Mouse (Mus musculus) heart, embryonic 16.5 days (tissue): ENCODE data around the gene Chchd6. TPM values are rescaled to one million over a fixed set of nuclear protein-coding genes. Genes with fewer than 3 reads are reported as not detected.

ENCODE experiments used
- ATAC-seq: fragments of 200-750 bp; cut with Nextera tagmentation; replicated peaks from 2 replicates; pipeline ENCODE4 v1.8.0; 2017; ENCODE audit warnings: moderate number of reproducible peaks; ENCODE audit not compliant: insufficient read depth, low FRiP score; ENCODE audit errors: extremely low read depth
- H3K27ac ChIP-seq: fragments of 300-500 bp; sonication (generic); 2 replicates; pipeline ENCODE4 v1.5.1; 2014; ENCODE audit warnings: mild to moderate bottlenecking, low read length, control low read depth, moderate library complexity
- H3K27me3 ChIP-seq: fragments of 300-500 bp; sonication (generic); 2 replicates; pipeline ENCODE4 v1.6.1; 2014; ENCODE audit warnings: low read length, mixed read lengths; ENCODE audit not compliant: control insufficient read depth, insufficient read depth
- H3K36me3 ChIP-seq: fragments of 300-500 bp; sonication (generic); 2 replicates; pipeline ENCODE4 v1.6.1; 2014; ENCODE audit not compliant: control insufficient read depth, insufficient read depth
- H3K4me1 ChIP-seq: fragments of 300-500 bp; sonication (generic); 2 replicates; pipeline ENCODE4 v1.6.1; 2014; ENCODE audit warnings: low read length, mixed read lengths; ENCODE audit not compliant: control insufficient read depth, insufficient read depth
- H3K4me2 ChIP-seq: fragments of 300-500 bp; sonication (generic); 2 replicates; pipeline ENCODE4 v1.6.1; 2014; ENCODE audit warnings: low read depth, mild to moderate bottlenecking, control low read depth, low read length
- H3K4me3 ChIP-seq: fragments of 300-500 bp; sonication (generic); 2 replicates; pipeline ENCODE4 v1.5.1; 2014; ENCODE audit warnings: mild to moderate bottlenecking, control low read depth, low read length
- H3K9ac ChIP-seq: fragments of 300-500 bp; sonication (generic); 2 replicates; pipeline ENCODE4 v1.6.1; 2014; ENCODE audit warnings: low read length, control low read depth
- H3K9me3 ChIP-seq: fragments of 300-500 bp; sonication (generic); replicated peaks from 2 replicates; pipeline ENCODE4 v1.6.1; 2016; ENCODE audit warnings: low read length; ENCODE audit not compliant: control insufficient read depth
- WGBS: fragments of 180-500 bp; shearing (Covaris S2); extraction: QIAGEN DNeasy Blood & Tissue Kit; methylation state at CpG from one replicate; pipeline ENCODE4 v1.1.7; 2014; 5-methylcytosine and 5-hydroxymethylcytosine counted together
- polyA plus RNA-seq: library from polyadenylated mRNA; unstranded; fragments of >200 nt; fragmentation: Nextera tagmentation; extraction: Ambion mirVana; gene quantifications from 2 replicates; pipeline ENCODE4 v1.2.1, GENCODE M21; 2015

Chchd6 gene
- polyA plus RNA-seq, 1 experiment from 2014 or later: 58.1 TPM

DNA sequence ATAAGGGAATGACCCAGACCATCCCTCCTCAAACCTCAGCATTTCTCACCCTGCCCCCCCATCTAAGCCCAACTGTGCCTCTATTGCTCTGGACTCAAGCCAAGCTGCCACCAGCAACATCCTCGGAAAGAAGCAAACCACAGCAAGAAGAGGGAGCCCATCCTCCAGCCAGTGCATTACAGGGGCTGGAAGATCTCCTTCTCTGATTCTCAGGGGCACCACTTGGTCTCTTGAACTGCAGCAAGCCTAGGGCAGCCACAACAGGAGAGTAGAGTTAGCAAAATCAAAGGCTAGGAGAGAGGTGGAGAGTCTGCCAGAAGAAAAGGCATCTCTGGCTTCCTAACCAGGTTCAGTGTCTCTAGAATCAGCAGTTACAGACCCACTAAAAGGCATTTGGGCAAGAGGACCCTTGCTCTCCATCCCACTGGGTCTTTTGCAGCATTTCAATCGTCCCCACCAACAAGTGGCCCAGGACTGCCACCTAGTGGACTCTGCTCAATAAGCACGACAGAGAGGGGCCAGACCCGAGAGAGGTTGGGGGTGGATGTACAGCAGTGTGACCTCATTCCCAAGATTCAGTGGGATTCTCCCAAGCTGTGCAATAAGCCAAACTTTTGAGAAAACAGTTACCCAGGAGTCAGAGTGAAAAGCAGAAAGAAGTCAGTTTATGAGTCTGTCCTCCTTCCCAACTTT, 42.3 kb downstream of the Chchd6 start:
- Histone ChIP-seq H3K9ac (no peak overlapping the region), H3K4me2 (no peak overlapping the region), H3K27ac (no peak overlapping the region), H3K4me1 (peaks cover 29% of the 10 kb centered on the region), H3K27me3 (no peaks in the 10 kb centered on the region; the same call in 1 of the 2 replicates), H3K4me3 (no peak overlapping the region), H3K9me3 (no peaks in the 10 kb centered on the region), H3K36me3 (no peaks in the 10 kb centered on the region)
- WGBS: 6% methylated on average over 4 of the region's 4 CpGs
- ATAC-seq: peak; percentile 37; the same call in 1 of the 2 replicates

DNA sequence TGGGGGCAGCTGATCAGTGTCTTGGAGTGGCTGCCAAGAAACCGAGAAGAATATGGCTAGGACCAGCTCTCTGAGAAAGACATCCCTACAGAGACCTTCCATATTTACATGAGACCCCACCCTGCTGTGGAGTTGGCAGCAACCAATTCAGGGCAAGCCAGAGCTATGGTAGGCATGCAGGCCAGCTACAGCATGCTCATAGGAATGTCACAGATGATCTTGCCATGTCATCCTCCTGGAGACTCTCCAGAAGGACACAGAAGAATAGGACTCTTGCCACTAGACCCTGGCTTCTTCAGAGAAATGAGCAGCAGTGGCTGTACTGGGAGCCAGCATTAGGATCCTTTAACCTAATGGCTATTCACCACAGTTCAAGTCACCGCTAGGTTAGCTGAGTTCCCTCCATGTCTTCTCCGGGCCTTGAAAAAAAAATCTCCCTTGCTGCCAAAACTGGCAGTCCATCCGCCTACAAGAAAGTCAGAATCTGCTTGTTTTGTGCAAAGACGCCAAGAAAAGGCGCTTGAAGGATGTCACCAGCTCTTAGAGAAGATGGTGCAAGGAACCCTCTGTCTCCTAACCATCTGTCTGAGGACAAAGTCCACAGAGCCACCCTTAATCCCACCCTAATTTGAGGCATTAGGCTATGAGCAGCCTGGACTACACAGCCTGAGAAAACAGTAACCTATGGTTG, 43.0 kb downstream of the Chchd6 start:
- H3K4me1 ChIP-seq: peaks cover 29% of the 10 kb centered on the region
- H3K27me3 ChIP-seq: no peaks in the 10 kb centered on the region; the same call in 1 of the 2 replicates
- ATAC-seq: no peak
- 80% methylated on average over 6 of the region's 6 CpGs for WGBS
- no peaks in the 10 kb centered on the region for H3K9me3 ChIP-seq
- no peak overlapping the region for H3K9ac ChIP-seq
- no peak overlapping the region for H3K4me3 ChIP-seq
- H3K27ac ChIP-seq: no peak overlapping the region
- H3K36me3 ChIP-seq: no peaks in the 10 kb centered on the region
- no peak overlapping the region for H3K4me2 ChIP-seq

DNA sequence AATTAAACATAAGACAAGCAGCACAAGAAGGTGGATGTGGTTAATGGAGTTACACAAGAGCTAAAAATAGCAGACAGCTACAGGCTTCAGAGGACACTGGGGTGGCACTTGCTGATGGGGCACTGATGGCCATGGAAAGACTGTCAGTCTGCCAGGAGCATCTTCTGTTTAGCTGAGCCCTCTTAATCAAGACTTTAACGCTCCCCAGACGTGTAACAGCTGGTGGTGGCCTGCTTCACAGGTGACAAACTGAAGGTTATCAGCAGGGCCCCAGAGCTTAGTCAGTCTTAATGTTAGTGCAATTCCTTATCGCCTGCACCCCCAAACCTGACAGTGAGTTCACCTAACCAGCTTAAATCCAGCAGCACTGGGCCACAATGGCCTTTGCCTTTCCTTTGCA, 46.3 kb downstream of the Chchd6 start:
- no peak overlapping the region for H3K4me2 ChIP-seq
- no peaks in the 10 kb centered on the region for H3K36me3 ChIP-seq
- 43% methylated on average over 3 of the region's 3 CpGs for WGBS
- H3K4me1 ChIP-seq: peaks cover 8% of the 10 kb centered on the region
- H3K9me3 ChIP-seq: no peaks in the 10 kb centered on the region
- no peak overlapping the region for H3K27ac ChIP-seq
- H3K27me3 ChIP-seq: no peaks in the 10 kb centered on the region; the same call in 1 of the 2 replicates
- no peak overlapping the region for H3K4me3 ChIP-seq
- ATAC-seq: no peak
- no peak overlapping the region for H3K9ac ChIP-seq

DNA sequence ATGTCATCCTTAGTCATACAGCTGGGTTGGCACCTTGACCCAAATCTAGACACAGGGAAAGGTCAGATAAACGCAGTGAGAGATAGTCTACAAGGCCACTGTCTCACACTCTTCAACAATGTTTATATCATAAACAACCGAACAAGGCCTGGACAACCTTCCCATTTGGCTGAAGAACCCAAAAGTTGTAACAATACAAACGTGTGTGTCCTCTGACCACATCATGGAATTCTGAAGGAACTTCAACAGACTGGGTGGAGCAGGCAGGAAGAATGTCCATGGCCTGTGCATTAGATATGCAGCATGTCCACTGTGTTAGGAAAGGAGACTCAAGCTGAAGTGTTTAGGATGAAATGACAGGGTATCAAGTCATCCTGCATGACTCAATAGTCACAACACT, 47.5 kb downstream of the Chchd6 start:
- no peak overlapping the region for H3K27ac ChIP-seq
- 74% methylated on average over 3 of the region's 3 CpGs for WGBS
- H3K4me2 ChIP-seq: no peak overlapping the region
- ATAC-seq: no peak
- H3K4me3 ChIP-seq: no peak overlapping the region
- H3K36me3 ChIP-seq: no peaks in the 10 kb centered on the region
- no peaks in the 10 kb centered on the region; the same call in 1 of the 2 replicates for H3K27me3 ChIP-seq
- no peak overlapping the region for H3K9ac ChIP-seq
- H3K4me1 ChIP-seq: peaks cover 6% of the 10 kb centered on the region
- no peaks in the 10 kb centered on the region for H3K9me3 ChIP-seq

DNA sequence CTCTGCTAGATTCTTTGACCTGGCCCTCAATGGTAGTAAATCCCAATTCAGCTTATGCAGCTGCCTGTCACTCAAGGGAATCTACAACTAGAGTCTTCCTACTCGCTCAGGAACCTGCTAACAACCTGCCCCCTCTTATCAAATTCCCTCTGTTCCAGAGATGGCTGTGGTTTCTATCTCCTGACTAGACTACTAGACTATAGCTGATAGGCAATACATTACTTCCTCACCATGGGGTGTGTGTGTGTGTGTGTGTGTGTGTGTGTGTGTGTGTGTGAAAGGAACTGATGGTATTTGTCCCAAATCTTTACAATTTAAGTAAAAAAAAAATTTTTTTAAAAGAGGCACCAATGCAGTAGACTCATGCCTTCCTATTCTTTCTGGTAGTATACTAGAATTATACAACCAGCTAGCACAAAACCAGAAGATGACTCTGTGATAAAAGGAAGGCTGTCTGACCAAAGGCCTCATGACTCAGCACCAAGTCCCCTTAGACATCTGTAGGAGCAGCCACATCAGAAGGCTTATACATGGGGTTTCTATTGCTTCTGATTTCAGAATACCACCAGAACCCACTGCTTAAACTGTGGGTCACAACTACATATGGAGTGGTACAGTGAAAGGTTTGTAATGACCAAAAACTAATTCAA, 57.2 kb downstream of the Chchd6 start:
- Histone ChIP-seq H3K27ac (no peak overlapping the region), H3K4me3 (no peak overlapping the region), H3K4me2 (no peak overlapping the region), H3K27me3 (no peaks in the 10 kb centered on the region), H3K36me3 (no peaks in the 10 kb centered on the region), H3K9ac (no peak overlapping the region), H3K9me3 (no peaks in the 10 kb centered on the region), H3K4me1 (no peaks in the 10 kb centered on the region)
- ATAC-seq: no peak
- 56% methylated on average over 1 of the region's 1 CpGs for WGBS

DNA sequence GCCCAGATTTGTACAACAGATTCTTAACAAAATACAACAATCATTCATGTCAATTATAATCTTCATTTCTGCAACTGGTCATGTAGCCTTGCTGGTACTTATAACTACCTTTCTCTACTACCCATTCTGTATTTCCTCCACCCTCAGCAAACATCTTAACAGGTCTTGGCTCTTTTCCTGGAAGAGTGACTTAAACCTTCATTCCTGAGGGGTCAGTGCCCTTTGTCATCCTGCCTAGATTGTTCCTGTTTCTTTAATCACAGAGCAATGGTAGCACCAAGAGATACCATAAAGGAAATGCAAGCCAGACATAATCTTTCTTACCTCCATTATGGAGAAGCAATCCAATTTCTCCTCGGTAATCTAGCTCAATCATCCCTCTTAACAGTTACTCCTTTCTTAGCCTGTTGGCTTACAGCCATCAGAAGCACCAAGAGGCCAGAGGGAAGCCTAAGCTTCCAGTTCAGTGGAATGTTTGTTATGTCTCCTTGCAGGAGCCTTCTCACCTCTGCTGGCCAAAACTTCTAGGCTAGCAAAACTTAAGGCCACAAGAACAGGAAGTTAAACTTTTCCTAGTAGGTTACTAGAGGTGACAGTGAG, 59.7 kb downstream of the Chchd6 start:
- H3K4me1 ChIP-seq: no peaks in the 10 kb centered on the region
- no peak overlapping the region for H3K4me3 ChIP-seq
- WGBS: 25% methylated on average over 1 of the region's 1 CpGs
- H3K9me3 ChIP-seq: no peaks in the 10 kb centered on the region
- H3K4me2 ChIP-seq: no peak overlapping the region
- no peaks in the 10 kb centered on the region for H3K27me3 ChIP-seq
- no peak overlapping the region for H3K27ac ChIP-seq
- H3K36me3 ChIP-seq: no peaks in the 10 kb centered on the region
- no peak for ATAC-seq
- H3K9ac ChIP-seq: no peak overlapping the region

DNA sequence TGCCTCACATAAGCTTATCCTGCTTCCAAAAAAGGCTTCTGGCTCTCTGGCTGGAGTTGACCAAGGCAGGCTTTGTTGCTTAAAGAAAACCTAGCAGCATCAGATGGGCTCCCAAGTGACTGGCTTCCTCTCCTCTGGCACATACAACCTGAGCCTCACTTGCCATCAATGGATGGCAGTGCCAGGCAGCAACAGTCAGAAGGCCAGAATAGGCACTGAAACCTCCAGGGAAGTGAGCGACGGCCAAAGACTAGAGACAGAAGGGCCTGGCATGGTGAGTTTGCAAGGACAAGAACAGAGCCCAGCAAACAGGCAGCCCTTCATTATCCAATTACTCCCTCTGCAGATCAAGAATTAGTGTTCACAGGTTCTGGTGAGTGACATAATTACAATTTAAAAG, 70.7 kb downstream of the Chchd6 start:
- Histone ChIP-seq H3K36me3 (no peaks in the 10 kb centered on the region), H3K27me3 (no peaks in the 10 kb centered on the region), H3K9me3 (no peaks in the 10 kb centered on the region), H3K27ac (no peak overlapping the region), H3K9ac (no peak overlapping the region), H3K4me1 (no peaks in the 10 kb centered on the region), H3K4me3 (no peak overlapping the region), H3K4me2 (no peak overlapping the region)
- WGBS: 90% methylated on average over 2 of the region's 2 CpGs
- no peak for ATAC-seq

DNA sequence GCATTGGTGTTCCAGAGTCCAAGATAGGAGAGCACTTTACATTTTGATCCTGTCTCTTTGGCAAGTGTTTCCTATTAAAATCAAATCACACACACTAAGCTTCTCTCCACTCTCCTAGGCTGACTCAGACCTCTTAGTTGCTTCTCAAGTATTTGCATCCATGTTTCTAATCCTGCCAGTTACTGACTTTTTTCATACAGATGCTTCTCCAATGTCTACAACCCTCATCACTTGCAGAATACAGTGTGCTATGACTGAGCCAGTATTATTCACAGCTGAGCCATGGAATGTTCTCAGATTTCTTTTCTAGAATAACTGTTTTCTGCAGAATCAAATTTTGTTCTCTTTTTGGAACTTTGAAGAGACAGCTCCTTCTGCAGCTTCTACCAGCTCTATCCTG, 85.3 kb downstream of the Chchd6 start:
- Histone ChIP-seq H3K36me3 (no peaks in the 10 kb centered on the region), H3K9ac (no peak overlapping the region), H3K4me3 (no peak overlapping the region), H3K9me3 (no peaks in the 10 kb centered on the region), H3K4me2 (no peak overlapping the region), H3K27me3 (no peaks in the 10 kb centered on the region), H3K4me1 (no peaks in the 10 kb centered on the region), H3K27ac (no peak overlapping the region)
- ATAC-seq: no peak

DNA sequence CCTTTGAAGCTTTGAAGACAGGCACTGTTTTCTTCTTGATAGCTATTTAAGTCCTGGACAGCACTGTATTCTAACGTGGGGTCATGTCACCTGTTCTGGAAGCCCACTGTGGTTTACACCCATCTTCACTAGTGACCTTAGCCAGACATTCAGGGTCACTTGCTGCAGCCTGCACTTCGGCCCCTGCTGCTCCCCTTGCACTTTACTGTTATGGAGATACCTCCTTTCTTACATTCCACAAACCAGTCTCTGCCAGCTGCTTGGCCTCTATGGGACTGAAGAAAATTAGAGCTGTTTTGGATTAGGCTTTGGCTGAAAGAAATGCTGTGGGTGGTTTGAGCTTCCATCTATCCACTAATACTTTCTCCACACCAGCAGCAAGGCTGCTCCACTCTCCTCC, 86.7 kb downstream of the Chchd6 start:
- ATAC-seq: no peak
- no peak overlapping the region for H3K9ac ChIP-seq
- 56% methylated on average over 2 of the region's 2 CpGs for WGBS

More for the DNA sequence above, 86.7 kb downstream of the Chchd6 start:
- H3K4me2 ChIP-seq: no peak overlapping the region
- no peak overlapping the region for H3K4me3 ChIP-seq
- H3K36me3 ChIP-seq: no peaks in the 10 kb centered on the region
- H3K9me3 ChIP-seq: no peaks in the 10 kb centered on the region
- no peaks in the 10 kb centered on the region for H3K27me3 ChIP-seq
- H3K27ac ChIP-seq: no peak overlapping the region
- H3K4me1 ChIP-seq: no peaks in the 10 kb centered on the region
